Mouse (Mus musculus) C2C12 (cell line): ENCODE data around the gene Epha5. TPM values are rescaled to one million over a fixed set of nuclear protein-coding genes. Genes with fewer than 3 reads are reported as not detected.

Source experiments
- H3K27me3 ChIP-seq: one replicate; pipeline ENCODE4 v1.6.1; 2011; ENCODE audit not compliant: control insufficient read depth, insufficient read depth, insufficient read length
- H3K36me3 ChIP-seq: one replicate; pipeline ENCODE4 v1.6.1; 2011; ENCODE audit not compliant: control insufficient read depth, insufficient read depth
- H3K4me3 ChIP-seq: one replicate; pipeline ENCODE4 v1.5.1; 2011; ENCODE audit warnings: mild to moderate bottlenecking, control low read depth; ENCODE audit not compliant: poor library complexity, insufficient read depth, severe bottlenecking
- H3K79me2 ChIP-seq: one replicate; pipeline ENCODE4 v1.6.1; 2011; ENCODE audit not compliant: control insufficient read depth, insufficient read depth
- H3K79me3 ChIP-seq: one replicate; pipeline ENCODE4 v1.6.1; 2011; ENCODE audit warnings: low read depth, control low read depth
- H3ac ChIP-seq: one replicate; pipeline ENCODE3; 2011; ENCODE audit warnings: low read depth; ENCODE audit not compliant: control insufficient read depth, insufficient read length
- CEBPB ChIP-seq: IDR thresholded peaks from one replicate; pipeline ENCODE4 v1.6.1; 2011; ENCODE audit warnings: low read depth, mild to moderate bottlenecking, control low read depth, moderate library complexity
- CTCF ChIP-seq: IDR thresholded peaks from one replicate; pipeline ENCODE4 v1.5.1; 2011; ENCODE audit not compliant: control insufficient read depth, insufficient read depth, insufficient read length
- FOSL1 ChIP-seq: IDR thresholded peaks from one replicate; pipeline ENCODE4 v1.8.0; 2011; ENCODE audit warnings: mild to moderate bottlenecking, low read length; ENCODE audit not compliant: poor library complexity, insufficient read depth, severe bottlenecking
- MAX ChIP-seq: IDR thresholded peaks from one replicate; pipeline ENCODE4 v1.6.1; 2011; ENCODE audit warnings: mild to moderate bottlenecking, control low read depth
- MYOD1 ChIP-seq: IDR thresholded peaks from one replicate; pipeline ENCODE4 v1.6.1; 2011; ENCODE audit warnings: low read depth; ENCODE audit not compliant: control insufficient read depth, insufficient read length
- MYOG ChIP-seq: IDR thresholded peaks from one replicate; pipeline ENCODE4 v1.6.1; 2011; ENCODE audit not compliant: control insufficient read depth, insufficient read length; ENCODE audit errors: extremely low read depth
- USF1 ChIP-seq: IDR thresholded peaks from one replicate; pipeline ENCODE4 v1.6.1; 2011; ENCODE audit warnings: low read depth, mild to moderate bottlenecking, control low read depth, moderate library complexity
- polyA plus RNA-seq: library from polyadenylated mRNA; unstranded; fragments of >200 nt; fragmentation: generic; extraction: Trizol; gene quantifications from one replicate; pipeline ENCODE4 v1.2.1, GENCODE M21; 2012; ENCODE audit warnings: missing spikeins

The Epha5 gene
- polyA plus RNA-seq, 1 experiment, result not detected

- no peak overlapping the region for H3ac ChIP-seq
- no peaks in the 10 kb centered on the region for H3K27me3 ChIP-seq
- H3K4me3 ChIP-seq, result no peak overlapping the region
- no peaks in the 10 kb centered on the region for H3K79me3 ChIP-seq
- no peaks in the 10 kb centered on the region for H3K79me2 ChIP-seq
- TF ChIP-seq MAX (no peak), FOSL1 (no peak), CEBPB (no peak), USF1 (no peak), MYOG (no peak)
- H3K36me3 ChIP-seq, result no peaks in the 10 kb centered on the region
Observed at GRCm38 (mm10) chr5:84095947-84096346, 321.2 kb downstream of the Epha5 start.

- TF ChIP-seq MAX, result no peak
- Histone ChIP-seq H3K79me2 (no peaks in the 10 kb centered on the region), H3K4me3 (no peak overlapping the region), H3K36me3 (no peaks in the 10 kb centered on the region), H3ac (no peak overlapping the region), H3K79me3 (no peaks in the 10 kb centered on the region), H3K27me3 (no peaks in the 10 kb centered on the region)
Observed at GRCm38 (mm10) chr5:84081321-84081720, 335.9 kb downstream of the Epha5 start.

- Histone ChIP-seq H3K4me3 (no peak overlapping the region), H3K79me2 (no peaks in the 10 kb centered on the region), H3K36me3 (no peaks in the 10 kb centered on the region), H3ac (no peak overlapping the region), H3K27me3 (no peaks in the 10 kb centered on the region), H3K79me3 (no peaks in the 10 kb centered on the region)
- TF ChIP-seq CEBPB (no peak), CTCF (no peak), FOSL1 (no peak), USF1 (no peak), MYOG (no peak), MAX (no peak), MYOD1 (no peak)
Observed at GRCm38 (mm10) chr5:84070976-84071375, 346.2 kb downstream of the Epha5 start.

GRCm38 (mm10) chr5:84053880-84054279 lies 363.3 kb downstream of the Epha5 start:
- TF ChIP-seq USF1 (no peak), MYOD1 (no peak), FOSL1 (no peak), MAX (no peak), CEBPB (no peak)
- H3K4me3 ChIP-seq, result no peak overlapping the region
- H3K27me3 ChIP-seq, result no peaks in the 10 kb centered on the region
- no peaks in the 10 kb centered on the region for H3K79me2 ChIP-seq
- H3ac ChIP-seq, result no peak overlapping the region
- no peaks in the 10 kb centered on the region for H3K36me3 ChIP-seq
- H3K79me3 ChIP-seq, result no peaks in the 10 kb centered on the region

GRCm38 (mm10) chr5:84037250-84037963 lies 379.8 kb downstream of the Epha5 start:
- TF ChIP-seq MYOG (no peak), USF1 (no peak), MYOD1 (no peak), CTCF (no peak), FOSL1 (no peak), CEBPB (no peak)

More at GRCm38 (mm10) chr5:84037250-84037963, 379.8 kb downstream of the Epha5 start:
- Histone ChIP-seq H3K79me2 (no peaks in the 10 kb centered on the region), H3K36me3 (no peaks in the 10 kb centered on the region), H3ac (no peak overlapping the region), H3K4me3 (no peak overlapping the region), H3K79me3 (no peaks in the 10 kb centered on the region), H3K27me3 (no peaks in the 10 kb centered on the region)
